Mouse (Mus musculus) spleen, postnatal 4 days (tissue): ENCODE measurements around the gene Limk2.

ENCODE experiments used
- DNase-seq, 2 experiments: peaks; one replicate each; pipeline ENCODE4 v3.0.0; 2022; ENCODE audit warnings: low spot score in 2 of 2

Limk2 gene

GRCm38 (mm10) chr11:3408997-3409732 lies at the start of gene Limk2:
Gene Limk2 (minus strand): TSS chr11:3409189.
- peak; percentile 95 to 98 for DNase-seq

- no peak for DNase-seq
Observed at GRCm38 (mm10) chr11:3458428-3459104, 49.6 kb upstream of the Limk2 start.

GRCm38 (mm10) chr11:3456354-3456753 lies 47.4 kb upstream of the Limk2 start:
- peak; percentile 67 to 86 for DNase-seq

- DNase-seq: no peak
Observed at GRCm38 (mm10) chr11:3454506-3454905, 45.5 kb upstream of the Limk2 start.

- DNase-seq: no peak
Observed at GRCm38 (mm10) chr11:3453467-3453866, 44.5 kb upstream of the Limk2 start.

GRCm38 (mm10) chr11:3452769-3453168 lies 43.8 kb upstream of the Limk2 start:
- DNase-seq: peak in 1 of 2 experiments; percentile 59

GRCm38 (mm10) chr11:3452167-3452639 lies 43.2 kb upstream of the Limk2 start, which contains the start of gene Rnf185:
Gene Rnf185 (minus strand): TSS chr11:3452363.
- DNase-seq: peak; percentile 89 to 94

- peak; percentile 40 to 74 for DNase-seq
Observed at GRCm38 (mm10) chr11:3451701-3452163, 42.7 kb upstream of the Limk2 start.

GRCm38 (mm10) chr11:3444875-3445274 lies 35.9 kb upstream of the Limk2 start:
- DNase-seq: no peak

- DNase-seq: no peak
Observed at GRCm38 (mm10) chr11:3443091-3443490, 34.1 kb upstream of the Limk2 start.

DNA sequence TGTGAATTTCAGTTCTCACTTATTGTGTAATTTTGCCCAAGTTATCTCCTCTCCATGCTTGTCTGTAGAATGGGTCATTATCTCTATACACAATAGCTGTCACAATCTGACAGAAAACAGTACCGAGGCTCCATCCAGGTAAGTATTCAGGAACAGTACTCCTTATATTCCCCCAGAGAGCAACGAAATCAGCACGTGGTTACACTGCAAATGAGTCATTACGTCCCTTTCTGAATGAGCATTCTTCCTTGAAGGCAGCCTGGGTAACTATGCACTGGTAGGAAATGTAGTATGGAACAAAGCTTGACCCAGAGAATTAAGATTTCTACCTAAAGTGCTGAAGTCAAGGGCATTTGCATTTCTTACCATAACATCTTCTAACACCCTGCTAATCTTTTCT lies 33.7 kb upstream of the Limk2 start:
- no peak for DNase-seq

DNA sequence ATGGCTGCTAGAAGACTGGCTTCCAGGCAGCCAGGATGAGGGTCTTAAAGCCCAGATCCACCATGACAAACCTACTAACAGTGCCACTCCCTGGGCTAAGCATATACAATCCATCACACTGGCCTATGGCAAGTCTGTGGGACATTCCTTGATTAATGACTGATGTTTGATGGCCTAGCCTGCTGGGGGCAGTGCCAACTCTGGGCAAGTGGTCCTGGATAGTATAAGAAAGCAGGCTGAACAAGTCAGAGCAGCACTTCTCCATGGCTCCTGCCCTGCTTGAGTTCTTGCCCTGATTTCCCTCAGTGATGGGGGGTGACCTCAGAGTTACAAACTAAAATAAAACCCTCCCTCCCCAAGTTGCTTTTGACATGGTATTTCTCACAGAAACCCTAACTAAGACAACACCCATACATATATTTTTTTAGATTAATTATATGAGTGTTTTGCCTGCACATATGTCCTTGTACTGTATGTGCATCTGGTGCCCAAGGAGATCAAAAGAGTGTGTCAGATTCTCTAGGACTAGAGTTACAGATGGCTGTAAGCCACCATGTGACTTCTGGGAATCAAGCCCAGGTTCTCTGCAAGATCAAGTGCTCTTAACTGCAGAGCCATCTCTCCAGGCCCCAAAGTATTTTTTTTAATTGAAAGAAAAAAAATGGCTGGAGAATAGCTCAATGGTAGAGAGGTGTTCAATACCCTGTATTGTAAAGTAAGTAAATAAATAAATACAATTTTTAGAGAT lies 32.9 kb upstream of the Limk2 start:
- no peak for DNase-seq

- DNase-seq: no peak
Observed at GRCm38 (mm10) chr11:3437621-3438020, 28.6 kb upstream of the Limk2 start.

DNA sequence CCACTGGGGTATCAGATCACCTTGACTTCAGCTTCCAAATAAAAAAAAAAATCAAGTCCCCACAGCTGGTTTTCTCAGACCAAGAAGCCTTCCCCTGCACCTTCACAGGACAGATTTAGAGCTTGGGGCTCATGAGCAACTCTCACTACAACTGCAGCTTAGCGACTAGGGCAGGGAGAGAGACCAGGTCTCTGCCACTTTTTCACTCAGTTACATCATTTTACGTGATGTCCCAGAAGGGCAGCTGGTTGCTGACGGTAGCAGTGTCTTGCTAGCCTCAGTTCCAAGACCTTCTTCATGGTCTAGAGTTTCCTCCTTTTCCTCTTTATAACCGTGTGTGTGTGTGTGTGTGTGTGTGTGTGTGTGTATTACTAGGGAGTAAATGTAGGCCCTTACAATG lies 24.8 kb upstream of the Limk2 start:
- DNase-seq: no peak

GRCm38 (mm10) chr11:3431976-3432603 lies 23.1 kb upstream of the Limk2 start:
- no peak for DNase-seq

GRCm38 (mm10) chr11:3431515-3431914 lies 22.5 kb upstream of the Limk2 start:
- no peak for DNase-seq

GRCm38 (mm10) chr11:3428632-3429031 lies 19.6 kb upstream of the Limk2 start:
- no peak for DNase-seq

GRCm38 (mm10) chr11:3427697-3428230 lies 18.8 kb upstream of the Limk2 start:
- no peak for DNase-seq

DNA sequence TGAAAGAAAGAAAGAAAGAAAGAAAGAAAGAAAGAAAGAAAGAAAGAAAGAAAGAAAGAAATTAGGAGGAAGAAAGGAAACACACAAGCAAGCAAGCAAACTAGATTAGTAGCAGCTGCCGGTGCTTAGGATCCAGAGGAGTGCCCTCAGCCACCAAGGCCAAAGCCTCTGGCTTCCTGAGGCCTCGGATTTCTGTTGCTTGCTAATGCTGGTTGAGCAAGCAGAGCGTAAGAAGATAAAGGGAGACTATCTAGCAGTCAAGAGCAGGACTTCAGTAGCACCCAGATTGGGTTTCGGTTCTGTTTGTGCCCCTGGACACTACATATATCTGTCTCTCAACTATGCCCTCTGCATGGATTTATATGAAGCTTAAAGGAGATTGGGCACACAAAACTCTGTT lies 13.3 kb upstream of the Limk2 start:
- no peak for DNase-seq

GRCm38 (mm10) chr11:3418741-3419140 lies 9.8 kb upstream of the Limk2 start:
- no peak for DNase-seq

GRCm38 (mm10) chr11:3417795-3418194 lies 8.8 kb upstream of the Limk2 start:
- DNase-seq: no peak

- DNase-seq: no peak
Observed at GRCm38 (mm10) chr11:3416399-3416798, 7.4 kb upstream of the Limk2 start.
